Mouse (Mus musculus): Measurements from ENCODE around the gene Nxnl2. TPM values are rescaled to one million over a fixed set of nuclear protein-coding genes. Genes with fewer than 3 reads are reported as not detected.

The Nxnl2 gene
- polyA plus RNA-seq, 1 experiment from 2014 or later: 1.3 TPM

DNA sequence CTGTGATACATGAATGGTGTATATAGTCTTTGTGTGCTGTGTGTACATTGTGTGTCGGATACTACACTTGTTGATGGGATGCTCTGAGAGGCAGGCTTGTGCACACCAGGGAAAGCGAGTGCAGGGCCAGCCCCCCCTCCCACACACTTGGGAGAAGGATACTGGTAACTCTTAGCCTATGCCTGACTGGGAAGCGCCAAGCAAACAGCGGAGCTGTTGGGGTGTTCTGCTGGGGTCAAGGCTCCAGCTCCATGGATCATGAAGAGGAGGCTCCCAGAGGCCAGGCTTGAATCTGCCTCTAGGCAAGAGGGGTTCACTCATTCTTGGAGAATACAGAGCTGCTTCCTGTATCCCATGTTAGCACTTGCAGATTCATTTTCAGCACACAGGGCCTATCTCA is 50.1 kb downstream of the Nxnl2 start:
- 90% methylated on average over 4 of the region's 4 CpGs for WGBS
- Histone ChIP-seq H3K27ac (ENCODE audit: low read length) (no peak overlapping the region), H3K4me2 (replicated peaks; ENCODE audit: low read depth, low read length) (no peak overlapping the region)

DNA sequence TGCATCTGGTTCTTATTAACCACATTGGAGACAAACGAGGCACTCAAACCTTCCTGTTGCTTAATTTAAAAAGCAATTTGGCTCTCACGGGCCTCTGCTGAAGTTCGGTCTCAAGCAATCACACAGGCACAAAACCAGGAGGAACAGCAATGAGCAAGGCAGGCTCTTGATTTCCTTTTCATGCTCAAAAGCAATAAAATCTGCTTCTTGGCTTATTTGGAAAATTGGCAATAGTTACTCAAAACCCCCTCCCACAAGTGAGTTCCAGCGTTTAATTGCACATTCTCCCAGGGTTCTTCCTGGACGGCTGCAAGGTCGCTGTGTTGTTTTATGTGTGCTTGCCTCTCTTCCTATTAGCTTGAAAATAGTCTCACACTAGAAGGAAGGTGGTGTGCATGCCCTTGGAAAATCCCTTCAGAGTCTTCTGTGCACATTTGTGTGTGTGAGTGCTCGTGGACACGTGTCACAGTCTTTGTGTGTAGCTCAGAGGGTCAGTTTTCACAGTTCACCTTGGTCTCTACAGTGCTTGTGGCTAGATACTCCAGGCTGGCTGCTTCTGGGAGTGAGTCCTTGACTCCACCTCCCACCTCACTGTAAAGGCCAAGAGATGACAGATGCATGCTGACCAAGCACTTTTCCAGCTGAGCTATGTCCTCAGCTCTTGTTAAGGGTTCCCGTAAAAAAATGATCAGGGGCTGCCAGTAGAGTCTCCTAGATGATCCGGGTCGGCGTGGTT is 50.8 kb downstream of the Nxnl2 start:
- WGBS: 54% methylated on average over 12 of the region's 12 CpGs

More for the DNA sequence above, 50.1 kb downstream of the Nxnl2 start:
- TF ChIP-seq CTCF (IDR thresholded peaks at IDR 0.05) (no peak), EP300 (IDR thresholded peaks at IDR 0.05) (no peak)
- Histone ChIP-seq H3K27me3 (replicated peaks; ENCODE audit: insufficient read depth, low read length) (no peaks in the 10 kb centered on the region), H3K4me3 (ENCODE audit: low read depth, low read length) (no peak overlapping the region), H3K4me1 (ENCODE audit: insufficient read depth, low read depth, low read length) (no peaks in the 10 kb centered on the region), H3K36me3 (ENCODE audit: insufficient read depth, low read length) (no peaks in the 10 kb centered on the region), H3K9ac (replicated peaks; ENCODE audit: low read depth) (no peak overlapping the region), H3K9me3 (ENCODE audit: low read length) (no peaks in the 10 kb centered on the region)
- DNase-seq (ENCODE audit: low spot score) (no peak), ATAC-seq (no peak)

More for the DNA sequence above, 50.8 kb downstream of the Nxnl2 start:
- no peak overlapping the region for H3K4me3 ChIP-seq (ENCODE audit: low read depth, low read length)
- no peak overlapping the region for H3K27ac ChIP-seq (ENCODE audit: low read length)
- no peak overlapping the region for H3K4me2 ChIP-seq (replicated peaks; ENCODE audit: low read depth, low read length)
- no peaks in the 10 kb centered on the region for H3K36me3 ChIP-seq (ENCODE audit: insufficient read depth, low read length)
- TF ChIP-seq EP300 (IDR thresholded peaks at IDR 0.05) (no peak), CTCF (IDR thresholded peaks at IDR 0.05) (no peak)
- H3K9me3 ChIP-seq (ENCODE audit: low read length): no peaks in the 10 kb centered on the region
- no peaks in the 10 kb centered on the region for H3K4me1 ChIP-seq (ENCODE audit: insufficient read depth, low read depth, low read length)
- H3K27me3 ChIP-seq (replicated peaks; ENCODE audit: insufficient read depth, low read length): no peaks in the 10 kb centered on the region
- DNase-seq (ENCODE audit: low spot score) (peak; percentile 26), ATAC-seq (no peak)
- H3K9ac ChIP-seq (replicated peaks; ENCODE audit: low read depth): no peak overlapping the region

Small RNA genes lying within 50 kb of the gene (microRNA-seq; reads per million reads assigned to microRNA genes)
- not detected for gene Gm44341

Other genes with a start within 250 kb of the Nxnl2 start
- gene Spin1, start 70.1 kb upstream of the Nxnl2 start, polyA plus RNA-seq (2015; fragmentation: Nextera tagmentation; extraction: Ambion mirVana): 40.6 and 46.5 TPM in 2 replicates
- gene S1pr3, start 237.6 kb downstream of the Nxnl2 start, polyA plus RNA-seq (2015; fragmentation: Nextera tagmentation; extraction: Ambion mirVana): 44.5 and 51.3 TPM in 2 replicates